Mouse (Mus musculus): ENCODE results near the gene 1700020A23Rik. TPM values are rescaled to one million over a fixed set of nuclear protein-coding genes. Genes with fewer than 3 reads are reported as not detected.

1700020A23Rik gene
- polyA plus RNA-seq, 1 experiment from 2014 or later = not detected

- Histone ChIP-seq H3K9me3 (replicated peaks) (no peaks in the 10 kb centered on the region), H3K27me3 (no peaks in the 10 kb centered on the region), H3K36me3 (peaks cover 28% of the 10 kb centered on the region; the same call in 1 of the 2 replicates), H3K4me2 (replicated peaks) (no peak overlapping the region), H3K4me3 (no peak overlapping the region), H3K9ac (no peak overlapping the region), H3K4me1 (peaks cover 1% of the 10 kb centered on the region), H3K27ac (no peak overlapping the region)
- WGBS = 87% methylated on average over 11 of the region's 11 CpGs
- ATAC-seq (ENCODE audit: low FRiP score) = no peak
Observed at GRCm38 (mm10) chr2:130390993-130391625, 13.9 kb upstream of the 1700020A23Rik start.

- 0 out of 2 replicates have a peak, but pooled peaks cover 1% of the 10 kb centered on the region for H3K27me3 ChIP-seq
- no peak overlapping the region for H3K4me2 ChIP-seq (replicated peaks)
- H3K4me1 ChIP-seq = peaks cover 18% of the 10 kb centered on the region
- no peak overlapping the region for H3K4me3 ChIP-seq
- WGBS = 86% methylated on average over 3 of the region's 3 CpGs
- peaks cover 28% of the 10 kb centered on the region; the same call in 1 of the 2 replicates for H3K36me3 ChIP-seq
- no peak for ATAC-seq (ENCODE audit: low FRiP score)
- no peak overlapping the region for H3K27ac ChIP-seq
- H3K9me3 ChIP-seq (replicated peaks) = no peaks in the 10 kb centered on the region
- H3K9ac ChIP-seq = no peak overlapping the region
Observed at GRCm38 (mm10) chr2:130392836-130393235, 12.2 kb upstream of the 1700020A23Rik start.

GRCm38 (mm10) chr2:130395696-130396095 is 9.4 kb upstream of the 1700020A23Rik start:
- Histone ChIP-seq H3K4me2 (replicated peaks) (no peak overlapping the region), H3K4me1 (peaks cover 24% of the 10 kb centered on the region), H3K36me3 (peaks cover 28% of the 10 kb centered on the region; the same call in 1 of the 2 replicates), H3K4me3 (no peak overlapping the region), H3K27ac (no peak overlapping the region), H3K27me3 (peaks cover 15% of the 10 kb centered on the region), H3K9me3 (replicated peaks) (no peaks in the 10 kb centered on the region), H3K9ac (no peak overlapping the region)
- 94% methylated on average over 11 of the region's 11 CpGs for WGBS
- ATAC-seq (ENCODE audit: low FRiP score) = no peak

GRCm38 (mm10) chr2:130397186-130397985 is 7.7 kb upstream of the 1700020A23Rik start, which contains the start of gene Cpxm1:
Cpxm1 (minus strand) TSS chr2:130397574.
- Histone ChIP-seq H3K4me1 (peaks cover 24% of the 10 kb centered on the region), H3K9me3 (replicated peaks) (no peaks in the 10 kb centered on the region), H3K27ac (peak within 1 kb of the TSS; percentile 25), H3K4me3 (peak within 1 kb of the TSS; percentile 55), H3K27me3 (peaks cover 15% of the 10 kb centered on the region), H3K4me2 (replicated peaks) (peak within 1 kb of the TSS; percentile 95), H3K9ac (peak within 1 kb of the TSS; percentile 71), H3K36me3 (peaks cover 27% of the 10 kb centered on the region; the same call in 1 of the 2 replicates)
- WGBS = 1% methylated on average over 36 of the region's 53 CpGs
- ATAC-seq (ENCODE audit: low FRiP score) = peak; percentile 86

GRCm38 (mm10) chr2:130398091-130398490 is 7.0 kb upstream of the 1700020A23Rik start:
- no peak for ATAC-seq (ENCODE audit: low FRiP score)
- H3K4me2 ChIP-seq (replicated peaks) = peak overlapping the region; percentile 95
- H3K9ac ChIP-seq = peak overlapping the region; percentile 71; the same call in 1 of the 2 replicates
- peaks cover 15% of the 10 kb centered on the region for H3K27me3 ChIP-seq
- H3K4me3 ChIP-seq = peak overlapping the region; percentile 55
- H3K4me1 ChIP-seq = peaks cover 24% of the 10 kb centered on the region
- H3K36me3 ChIP-seq = peaks cover 20% of the 10 kb centered on the region; the same call in 1 of the 2 replicates
- no peak overlapping the region for H3K27ac ChIP-seq
- WGBS = 10% methylated on average over 14 of the region's 14 CpGs
- no peaks in the 10 kb centered on the region for H3K9me3 ChIP-seq (replicated peaks)

GRCm38 (mm10) chr2:130400046-130400445 is 5.0 kb upstream of the 1700020A23Rik start:
- no peak for ATAC-seq (ENCODE audit: low FRiP score)
- H3K27me3 ChIP-seq = peaks cover 15% of the 10 kb centered on the region
- H3K27ac ChIP-seq = no peak overlapping the region
- WGBS = 93% methylated on average over 1 of the region's 1 CpGs
- no peak overlapping the region for H3K4me3 ChIP-seq
- H3K4me2 ChIP-seq (replicated peaks) = no peak overlapping the region
- no peak overlapping the region for H3K9ac ChIP-seq
- H3K4me1 ChIP-seq = peaks cover 24% of the 10 kb centered on the region
- H3K36me3 ChIP-seq = 0 out of 2 replicates have a peak, but pooled peaks cover 1% of the 10 kb centered on the region
- H3K9me3 ChIP-seq (replicated peaks) = no peaks in the 10 kb centered on the region

- H3K9ac ChIP-seq = no peak overlapping the region
- no peak overlapping the region for H3K27ac ChIP-seq
- H3K9me3 ChIP-seq (replicated peaks) = no peaks in the 10 kb centered on the region
- WGBS = 83% methylated on average over 4 of the region's 4 CpGs
- no peaks in the 10 kb centered on the region for H3K36me3 ChIP-seq
- peaks cover 21% of the 10 kb centered on the region for H3K27me3 ChIP-seq
- ATAC-seq (ENCODE audit: low FRiP score) = no peak
- H3K4me3 ChIP-seq = no peak overlapping the region
- no peak overlapping the region for H3K4me2 ChIP-seq (replicated peaks)
- peaks cover 15% of the 10 kb centered on the region for H3K4me1 ChIP-seq
Observed at GRCm38 (mm10) chr2:130401891-130402290, 3.2 kb upstream of the 1700020A23Rik start.

GRCm38 (mm10) chr2:130406178-130406577 is 1.1 kb downstream of the 1700020A23Rik start, which contains the start of gene Tmem239:
Tmem239 (plus strand) TSS chr2:130406478.
- no peaks in the 10 kb centered on the region for H3K36me3 ChIP-seq
- 0 out of 2 replicates have a peak within 1 kb of the TSS, but pooled peaks have one; percentile 8 for H3K9ac ChIP-seq
- no peak for ATAC-seq (ENCODE audit: low FRiP score)
- no peak within 1 kb of the TSS for H3K4me3 ChIP-seq
- 75% methylated on average over 2 of the region's 2 CpGs for WGBS
- H3K4me1 ChIP-seq = 0 out of 2 replicates have a peak, but pooled peaks cover 2% of the 10 kb centered on the region
- 0 out of 2 replicates have a peak, but pooled peaks cover 8% of the 10 kb centered on the region for H3K27me3 ChIP-seq
- H3K9me3 ChIP-seq (replicated peaks) = no peaks in the 10 kb centered on the region
- H3K27ac ChIP-seq = no peak within 1 kb of the TSS
- no peak within 1 kb of the TSS for H3K4me2 ChIP-seq (replicated peaks)

- ATAC-seq (ENCODE audit: low FRiP score) = no peak
- whole genome bisulfite sequencing = 25% methylated on average over 6 of the region's 6 CpGs
Observed at GRCm38 (mm10) chr2:130408194-130408593, 3.1 kb downstream of the 1700020A23Rik start.

GRCm38 (mm10) chr2:130411558-130412495 is 6.8 kb downstream of the 1700020A23Rik start:
- H3K36me3 ChIP-seq = no peaks in the 10 kb centered on the region
- H3K9me3 ChIP-seq (replicated peaks) = no peaks in the 10 kb centered on the region
- whole genome bisulfite sequencing = 34% methylated on average over 16 of the region's 16 CpGs
- H3K27me3 ChIP-seq = 0 out of 2 replicates have a peak, but pooled peaks cover 2% of the 10 kb centered on the region
- peaks cover 7% of the 10 kb centered on the region for H3K4me1 ChIP-seq
- ATAC-seq (ENCODE audit: low FRiP score) = peak; percentile 78
- H3K4me3 ChIP-seq = no peak overlapping the region
- H3K27ac ChIP-seq = no peak overlapping the region
- no peak overlapping the region; the same call in 1 of the 2 replicates for H3K4me2 ChIP-seq (replicated peaks)
- H3K9ac ChIP-seq = no peak overlapping the region

More at GRCm38 (mm10) chr2:130408194-130408593, 3.1 kb downstream of the 1700020A23Rik start:
- Histone ChIP-seq H3K4me1 (peaks cover 7% of the 10 kb centered on the region), H3K9ac (no peak overlapping the region), H3K4me2 (replicated peaks) (no peak overlapping the region), H3K27ac (no peak overlapping the region), H3K4me3 (no peak overlapping the region), H3K9me3 (replicated peaks) (no peaks in the 10 kb centered on the region), H3K36me3 (no peaks in the 10 kb centered on the region), H3K27me3 (0 out of 2 replicates have a peak, but pooled peaks cover 8% of the 10 kb centered on the region)

GRCm38 (mm10) chr2:130412775-130413174 is 7.7 kb downstream of the 1700020A23Rik start:
- Histone ChIP-seq H3K9me3 (replicated peaks) (no peaks in the 10 kb centered on the region), H3K9ac (no peak overlapping the region), H3K4me2 (replicated peaks) (no peak overlapping the region), H3K4me1 (peaks cover 7% of the 10 kb centered on the region), H3K4me3 (no peak overlapping the region), H3K27me3 (no peaks in the 10 kb centered on the region), H3K27ac (no peak overlapping the region), H3K36me3 (no peaks in the 10 kb centered on the region)
- ATAC-seq (ENCODE audit: low FRiP score) = no peak
- WGBS = 81% methylated on average over 3 of the region's 3 CpGs
